ENCODE assay signal across 25 mouse cellular contexts in genomic region chr5:90882146-90882545, GRCm38 (mm10). TPM values are rescaled to one million over a fixed set of nuclear protein-coding genes. Genes with fewer than 3 reads are reported as not detected.
"Had no signal": no experiment of that assay in that cellular context is flagged by ENCODE, and none has a peak within 500 bp of the region (broad histone marks: within the 10 kb centered on the region; RNA-seq: fewer than 3 reads in every experiment).

No protein-coding gene starts in this region.

- DNase-seq: kidney, adult 8-10 months; kidney, postnatal 10 days; layer of hippocampus, postnatal 36 days; liver, embryonic 13.5 days; lung, adult 2 months; midbrain, embryonic 14.5 days; retina, postnatal 1 day; right cerebral cortex, postnatal 25 days; thymus, adult 18-20 months; thymus, postnatal 36 days had no signal

- H3K27ac ChIP-seq: kidney, embryonic 15.5 days; left cerebral cortex, adult 2 months; liver, embryonic 13.5 days; neural tube, embryonic 12.5 days had no signal

- H3K4me3 ChIP-seq: kidney, embryonic 15.5 days; left cerebral cortex, adult 2 months; liver, embryonic 13.5 days; neural tube, embryonic 12.5 days had no signal

- H3K4me1 ChIP-seq: kidney, embryonic 15.5 days; neural tube, embryonic 12.5 days had no signal

RNA-seq across cellular contexts. Expression of gene Cxcl1, which starts 8.9 kb away (rescaled TPM):
- total RNA-seq: left cerebral cortex, postnatal 36 days; midbrain, postnatal 0 days; neutrophil, adult 5-6 weeks had no signal
- polyA plus RNA-seq: midbrain, embryonic 11.5 days; midbrain, embryonic 14.5 days; neural tube, embryonic 12.5 days had no signal

RNA-seq across cellular contexts. Expression of gene Cxcl2, which starts 21.5 kb away (rescaled TPM):
- total RNA-seq: layer of hippocampus, adult 8-10 months; layer of hippocampus, postnatal 10 days; layer of hippocampus, postnatal 36 days; left cerebral cortex, adult 2 months; left cerebral cortex, postnatal 10 days; left cerebral cortex, postnatal 36 days; midbrain, postnatal 0 days had no signal
- polyA plus RNA-seq: kidney, embryonic 15.5 days; limb, embryonic 11.5 days; liver, embryonic 13.5 days; liver, embryonic 16.5 days; lung, embryonic 16.5 days; midbrain, embryonic 11.5 days; midbrain, embryonic 14.5 days; neural tube, embryonic 12.5 days; stomach, embryonic 16.5 days; testis, adult 2 months had no signal
